Mouse (Mus musculus) heart, postnatal 4 days (tissue): ENCODE data around the gene Dok1. TPM values are rescaled to one million over a fixed set of nuclear protein-coding genes. Genes with fewer than 3 reads are reported as not detected.

Experiments
- microRNA-seq, 2 experiments: library from miRNA; unstranded; fragments of <30 nt; microRNA quantifications; one replicate each; pipeline ENCODE4 v1.2.0; 2021 to 2022
- total RNA-seq, 2 experiments: library from RNA; stranded (reverse); gene quantifications; 2 replicates each; pipeline ENCODE4 v1.2.3; 2021

The Dok1 gene
- total RNA-seq, 2 experiments from 2014 or later = 5.3 to 6.1 TPM

Small RNA genes within 50 kb of the gene (microRNA-seq; reads per million reads assigned to microRNA genes)
- gene Mir7040 = 0 to 0.61 reads per million in 2 experiments

Other genes starting within 250 kb of the Dok1 start
- gene Sema4f, start 93.7 kb downstream of the Dok1 start, total RNA-seq = under 1 TPM in 1 of 2 experiments, not detected in 1; 0.14 TPM
- gene M1ap, start 86.6 kb downstream of the Dok1 start, total RNA-seq = under 1 TPM; 0.52 to 0.81 TPM
- gene Loxl3, start 702 bp upstream of the Dok1 start, total RNA-seq = 1 to 10 TPM; 4.7 to 6.0 TPM
- 10 to 100 TPM; 84.1 to 88.4 TPM for gene Aup1, start 21.1 kb upstream of the Dok1 start, total RNA-seq
- 10 to 100 TPM; 42.6 to 43.5 TPM for gene Htra2, start 21.8 kb upstream of the Dok1 start, total RNA-seq
- under 1 TPM; 0.59 to 0.62 TPM for gene Dqx1, start 24.4 kb upstream of the Dok1 start, total RNA-seq
- gene Tlx2, start 36.8 kb upstream of the Dok1 start, total RNA-seq = under 1 TPM in 1 of 2 experiments, not detected in 1; 0.20 TPM
- gene Pcgf1, start 44.4 kb upstream of the Dok1 start, total RNA-seq = 10 to 100 TPM in 1 of 2 experiments, 1 to 10 TPM in 1; 7.2 to 10.2 TPM
- gene Lbx2, start 52.9 kb upstream of the Dok1 start, total RNA-seq = under 1 TPM in 1 of 2 experiments, not detected in 1; 0.88 TPM
- 1 to 10 TPM; 2.4 to 3.0 TPM for gene Ccdc142, start 68.1 kb upstream of the Dok1 start, total RNA-seq
- gene Gm42688, start 68.1 kb upstream of the Dok1 start, total RNA-seq = 1 to 10 TPM; 1.7 to 1.8 TPM
- 100 to 1,000 TPM; 105 to 120 TPM for gene Mrpl53, start 75.6 kb upstream of the Dok1 start, total RNA-seq
- gene Mogs, start 82.0 kb upstream of the Dok1 start, total RNA-seq = 10 to 100 TPM; 11.3 to 12.3 TPM
- gene Wbp1, start 88.1 kb upstream of the Dok1 start, total RNA-seq = 10 to 100 TPM; 80.4 to 86.8 TPM
- 10 to 100 TPM; 14.9 to 17.4 TPM for gene Ino80b, start 92.0 kb upstream of the Dok1 start, total RNA-seq
- gene Rtkn, start 102.0 kb upstream of the Dok1 start, total RNA-seq = 10 to 100 TPM; 11.7 to 13.1 TPM
- 1 to 10 TPM; 1.6 to 1.8 TPM for gene Wdr54, start 122.9 kb upstream of the Dok1 start, total RNA-seq
- under 1 TPM in 1 of 2 experiments, not detected in 1; 0.14 TPM for gene 1700003E16Rik, start 122.9 kb upstream of the Dok1 start, total RNA-seq
- 100 to 1,000 TPM; 122 to 123 TPM for gene Dctn1, start 132.4 kb upstream of the Dok1 start, total RNA-seq
- gene Slc4a5, start 186.4 kb upstream of the Dok1 start, total RNA-seq = under 1 TPM in 1 of 2 experiments, not detected in 1; 0.12 TPM